Comparison of ENCODE assay signal across 9 mouse cellular contexts in genomic region chr17:28648607-28649370, GRCm38 (mm10). TPM values are rescaled to one million over a fixed set of nuclear protein-coding genes. Genes with fewer than 3 reads are reported as not detected.
DNase-seq lines count a peak whose midpoint lies in the region; ATAC-seq lines count a peak whose summit lies in the region.
"Had no signal": no experiment of that assay in that cellular context is flagged by ENCODE, and none has a peak within 500 bp of the region (broad histone marks: within the 10 kb centered on the region; RNA-seq: fewer than 3 reads in every experiment).

No protein-coding gene starts in this region.

- no peaks in the 10 kb centered on the region for H3K27me3 ChIP-seq in forebrain, embryonic 14.5 days (replicated peaks; ENCODE audit: control insufficient read depth, insufficient read depth, low read length)
- no peaks in the 10 kb centered on the region for H3K27me3 ChIP-seq in forebrain, embryonic 10.5 days (ENCODE audit: poor library complexity, severe bottlenecking)
- no peaks in the 10 kb centered on the region for H3K27me3 ChIP-seq in embryonic facial prominence, embryonic 10.5 days (replicated peaks; ENCODE audit: low read depth, poor library complexity, severe bottlenecking)
- H3K27me3 ChIP-seq: limb, embryonic 12.5 days had no signal

- no peak overlapping the region for H3K27ac ChIP-seq in forebrain, embryonic 14.5 days (ENCODE audit: low read depth, low read length)
- no peak overlapping the region for H3K27ac ChIP-seq in forebrain, embryonic 10.5 days
- H3K27ac ChIP-seq in embryonic facial prominence, embryonic 10.5 days (replicated peaks) = no peak overlapping the region
- H3K27ac ChIP-seq: limb, embryonic 12.5 days had no signal

- no peaks in the 10 kb centered on the region for H3K9me3 ChIP-seq in forebrain, embryonic 14.5 days (replicated peaks; ENCODE audit: control insufficient read depth, low read length)
- no peaks in the 10 kb centered on the region for H3K9me3 ChIP-seq in forebrain, embryonic 10.5 days
- H3K9me3 ChIP-seq in embryonic facial prominence, embryonic 10.5 days = no peaks in the 10 kb centered on the region
- H3K9me3 ChIP-seq: limb, embryonic 12.5 days had no signal

- no peak overlapping the region for H3K9ac ChIP-seq in forebrain, embryonic 14.5 days (ENCODE audit: low read length)
- H3K9ac ChIP-seq: limb, embryonic 12.5 days had no signal

- peak; percentile 28 for DNase-seq in forebrain, embryonic 14.5 days (ENCODE audit: low spot score)
- DNase-seq in forebrain, embryonic 10.5 days (ENCODE audit: extremely low spot score, low spot score) = no peak
- DNase-seq in 3134 (ENCODE audit: extremely low read depth, insufficient read length, low spot score) (peak; percentile 22), ZHBTc4 (ENCODE audit: low read depth, low spot score) (peak; percentile 63)
- peak; percentile 38 for DNase-seq in embryonic facial prominence, embryonic 10.5 days (ENCODE audit: low spot score)
- peak; percentile 23 to 46 for DNase-seq in layer of hippocampus, adult 8-10 months (ENCODE audit: low spot score in 2 of 2)
- DNase-seq in thymus, postnatal 10 days (ENCODE audit: low spot score in 2 of 2) = peak; percentile 40 to 66

- H3K36me3 ChIP-seq in forebrain, embryonic 14.5 days (ENCODE audit: control insufficient read depth, insufficient read depth, low read length) = no peaks in the 10 kb centered on the region
- no peaks in the 10 kb centered on the region for H3K36me3 ChIP-seq in forebrain, embryonic 10.5 days (replicated peaks)
- no peaks in the 10 kb centered on the region for H3K36me3 ChIP-seq in embryonic facial prominence, embryonic 10.5 days (replicated peaks)
- H3K36me3 ChIP-seq: limb, embryonic 12.5 days had no signal

- H3K4me3 ChIP-seq in forebrain, embryonic 14.5 days (ENCODE audit: low read depth, low read length) = no peak overlapping the region
- H3K4me3 ChIP-seq in forebrain, embryonic 10.5 days = no peak overlapping the region
- no peak overlapping the region for H3K4me3 ChIP-seq in embryonic facial prominence, embryonic 10.5 days
- H3K4me3 ChIP-seq: limb, embryonic 12.5 days had no signal

- H3K4me1 ChIP-seq in forebrain, embryonic 14.5 days (ENCODE audit: control insufficient read depth, insufficient read depth, low read length) = no peaks in the 10 kb centered on the region
- no peaks in the 10 kb centered on the region for H3K4me1 ChIP-seq in forebrain, embryonic 10.5 days
- H3K4me1 ChIP-seq in embryonic facial prominence, embryonic 10.5 days = no peaks in the 10 kb centered on the region
- H3K4me1 ChIP-seq: limb, embryonic 12.5 days had no signal

- H3K4me2 ChIP-seq in forebrain, embryonic 14.5 days (ENCODE audit: low read length) = no peak overlapping the region
- H3K4me2 ChIP-seq: limb, embryonic 12.5 days had no signal

- WGBS in forebrain, embryonic 14.5 days = 59% methylated on average over 6 of the region's 6 CpGs
- WGBS in forebrain, embryonic 10.5 days = 61% methylated on average over 6 of the region's 6 CpGs
- WGBS in embryonic facial prominence, embryonic 10.5 days = 49% methylated on average over 6 of the region's 6 CpGs

- ATAC-seq in forebrain, embryonic 14.5 days = no peak
- 0 out of 2 replicates have a peak, but pooled peaks have one; percentile 50 for ATAC-seq in monocyte, adult 5-6 weeks (replicated peaks; ENCODE audit: insufficient number of reproducible peaks, low FRiP score, low TSS enrichment, poor library complexity, severe bottlenecking)

RNA-seq across cellular contexts. Expression of gene Srpk1, which starts 26.3 kb away (rescaled TPM):
- 126 and 142 TPM in 2 replicates for polyA plus RNA-seq in forebrain, embryonic 14.5 days (2014; fragmentation: Nextera tagmentation; extraction: Ambion mirVana)
- 128 and 135 TPM in 2 replicates for polyA plus RNA-seq in forebrain, embryonic 10.5 days (2016; fragmentation: Nextera tagmentation; extraction: Ambion mirVana)
- polyA plus RNA-seq in embryonic facial prominence, embryonic 10.5 days (2016; fragmentation: Nextera tagmentation; extraction: Ambion mirVana) = 130 and 133 TPM in 2 replicates
- 10 to 100 TPM; 70.6 to 94.3 (median 78.3) TPM for total RNA-seq in layer of hippocampus, adult 8-10 months (2022)
- 82.1 to 102 TPM (median 82.6 TPM) in 3 replicates for total RNA-seq in monocyte, adult 5-6 weeks (2017)

RNA-seq across cellular contexts. Expression of gene Slc26a8, which starts 41.2 kb away (rescaled TPM):
- 0.88 and 1.3 TPM in 2 replicates for polyA plus RNA-seq in forebrain, embryonic 14.5 days (2014; fragmentation: Nextera tagmentation; extraction: Ambion mirVana)
- polyA plus RNA-seq in forebrain, embryonic 10.5 days (2016; fragmentation: Nextera tagmentation; extraction: Ambion mirVana) = 0.50 and 0.58 TPM in 2 replicates
- 0.21 and 0.77 TPM in 2 replicates for polyA plus RNA-seq in embryonic facial prominence, embryonic 10.5 days (2016; fragmentation: Nextera tagmentation; extraction: Ambion mirVana)
- total RNA-seq in layer of hippocampus, adult 8-10 months (2022) = 10 to 100 TPM in 1 of 4 experiments, 1 to 10 TPM in 3; 6.6 to 10.6 (median 9.4) TPM
- total RNA-seq in monocyte, adult 5-6 weeks (2017) = 0.97 to 1.5 TPM in 2 of 3 replicates, not detected in the other

RNA-seq across cellular contexts. Expression of gene Mapk14, which starts 42.3 kb away (rescaled TPM):
- 26.5 and 27.2 TPM in 2 replicates for polyA plus RNA-seq in forebrain, embryonic 14.5 days (2014; fragmentation: Nextera tagmentation; extraction: Ambion mirVana)
- polyA plus RNA-seq in forebrain, embryonic 10.5 days (2016; fragmentation: Nextera tagmentation; extraction: Ambion mirVana) = 41.2 and 42.2 TPM in 2 replicates
- 48.1 and 50.7 TPM in 2 replicates for polyA plus RNA-seq in embryonic facial prominence, embryonic 10.5 days (2016; fragmentation: Nextera tagmentation; extraction: Ambion mirVana)
- 10 to 100 TPM; 71.5 to 83.8 (median 77.1) TPM for total RNA-seq in layer of hippocampus, adult 8-10 months (2022)
- 157 to 202 TPM (median 181 TPM) in 3 replicates for total RNA-seq in monocyte, adult 5-6 weeks (2017)
